Comparison of ENCODE assay signal across 7 mouse cellular contexts in the genomic region with DNA sequence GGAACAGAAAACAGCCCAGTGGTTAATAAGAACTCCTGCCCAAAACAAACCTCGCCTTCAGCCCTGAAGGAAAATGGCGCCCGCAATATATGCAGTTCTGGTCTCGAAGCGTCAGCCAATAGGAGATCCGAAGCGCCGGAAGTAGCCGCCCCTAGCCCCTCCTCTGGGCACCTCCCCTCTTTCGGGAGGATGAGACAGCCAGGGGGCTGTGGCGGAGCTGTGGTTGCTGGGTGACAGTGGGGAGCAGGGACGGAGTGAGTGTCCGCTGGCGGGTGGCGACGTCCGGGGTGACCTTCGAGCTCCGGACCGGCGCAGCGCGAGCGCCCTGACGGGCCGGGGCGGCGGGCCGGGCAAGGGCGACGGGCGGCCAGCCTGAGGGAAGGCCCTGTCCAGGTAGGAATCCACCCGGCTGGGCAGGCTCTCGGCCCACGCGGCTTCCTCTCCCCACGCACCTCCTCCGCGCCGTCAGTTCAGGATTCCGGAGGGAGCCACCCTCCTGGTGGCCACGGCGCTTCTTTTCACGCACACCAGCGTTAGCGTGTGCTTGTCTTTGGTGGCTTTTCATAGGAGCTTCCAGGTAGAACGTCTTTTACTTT. TPM values are rescaled to one million over a fixed set of nuclear protein-coding genes. Genes with fewer than 3 reads are reported as not detected.
DNase-seq lines count a peak whose midpoint lies in the region; ATAC-seq lines count a peak whose summit lies in the region.

Mfn1 (plus strand) TSS at position 163 of the 596 bp plus-strand sequence.

- H3K4me3 ChIP-seq in intestine, embryonic 15.5 days (replicated peaks), result peak within 1 kb of the TSS; percentile 94
- peak within 1 kb of the TSS; percentile 94 for H3K4me3 ChIP-seq in midbrain, embryonic 10.5 days

- H3K4me2 ChIP-seq in intestine, embryonic 15.5 days (replicated peaks), result peak within 1 kb of the TSS; percentile 62

- H3K27me3 ChIP-seq in intestine, embryonic 15.5 days (replicated peaks), result no peaks in the 10 kb centered on the region
- no peaks in the 10 kb centered on the region for H3K27me3 ChIP-seq in midbrain, embryonic 10.5 days (ENCODE audit: low read depth, poor library complexity, severe bottlenecking)

- WGBS in intestine, embryonic 15.5 days, result under 1% methylated on average over 47 of the region's 47 CpGs
- under 1% methylated on average over 47 of the region's 47 CpGs for WGBS in midbrain, embryonic 10.5 days

- no peaks in the 10 kb centered on the region for H3K36me3 ChIP-seq in intestine, embryonic 15.5 days
- peaks cover 28% of the 10 kb centered on the region for H3K36me3 ChIP-seq in midbrain, embryonic 10.5 days

- DNase-seq in adrenal gland, adult 2 months, result peak; percentile 98
- peak; percentile 86 for DNase-seq in embryo, embryonic 11.5 days (ENCODE audit: low read depth, low spot score)
- peak; percentile 86 to 92 for DNase-seq in gastrocnemius, postnatal 36 days
- peak; percentile 92 to 96 for DNase-seq in left cerebral cortex, postnatal 25 days (ENCODE audit: low spot score in 2 of 2)
- peak; percentile 94 for DNase-seq in midbrain, embryonic 10.5 days (ENCODE audit: low spot score)
- DNase-seq in right cerebral cortex, postnatal 4 days, result peak; percentile 83

- ATAC-seq in intestine, embryonic 15.5 days, result peak; percentile 99

- intact Hi-C loops in gastrocnemius, postnatal 36 days (cut with DNase I), result no loop called here
- intact Hi-C loops in left cerebral cortex, postnatal 25 days (cut with DNase I), result no loop called here

- H3K9ac ChIP-seq in intestine, embryonic 15.5 days, result peak within 1 kb of the TSS; percentile 86

- H3K27ac ChIP-seq in intestine, embryonic 15.5 days, result peak within 1 kb of the TSS; percentile 79
- peak within 1 kb of the TSS; percentile 86 for H3K27ac ChIP-seq in midbrain, embryonic 10.5 days (replicated peaks)

- no peaks in the 10 kb centered on the region for H3K9me3 ChIP-seq in intestine, embryonic 15.5 days
- H3K9me3 ChIP-seq in midbrain, embryonic 10.5 days (replicated peaks), result peaks cover 11% of the 10 kb centered on the region; the same call in 1 of the 2 replicates

- H3K4me1 ChIP-seq in intestine, embryonic 15.5 days (replicated peaks), result 0 out of 2 replicates have a peak, but pooled peaks cover 3% of the 10 kb centered on the region
- H3K4me1 ChIP-seq in midbrain, embryonic 10.5 days, result peaks cover 10% of the 10 kb centered on the region

RNA-seq across cellular contexts. Expression of gene Mfn1, which starts in this region (rescaled TPM):
- 10 to 100 TPM; 76.0 to 80.1 TPM for total RNA-seq in adrenal gland, adult 2 months (2021)
- polyA plus RNA-seq in adrenal gland, adult 2 months (2012; rRNA removed), result 6.6 and 7.3 TPM in 2 replicates
- total RNA-seq in gastrocnemius, postnatal 36 days (2021), result 100 to 1,000 TPM; 205 to 239 TPM
- polyA plus RNA-seq in intestine, embryonic 15.5 days (2015; fragmentation: Nextera tagmentation; extraction: Ambion mirVana), result 27.3 and 29.7 TPM in 2 replicates
- 100 to 1,000 TPM; 106 to 124 TPM for total RNA-seq in left cerebral cortex, postnatal 25 days (2021)
- 22.1 and 33.7 TPM in 2 replicates for polyA plus RNA-seq in midbrain, embryonic 10.5 days (2016; fragmentation: Nextera tagmentation; extraction: Ambion mirVana)

Comparison
In these comparisons a context has a peak if more than half of its experiments do, and no peak if none do; other contexts are left out.
1. Peak in every context shown above with its lines: DNase-seq, ATAC-seq, H3K4me3 ChIP-seq and H3K27ac ChIP-seq.